Mouse (Mus musculus): Measurements from ENCODE around the gene Arid1a.

- TF ChIP-seq CTCF (IDR thresholded peaks at IDR 0.05; ENCODE audit: low read depth, low read length) (no peak), POLR2A (IDR thresholded peaks at IDR 0.05; ENCODE audit: extremely low read depth, insufficient read depth, low read length) (no peak)
Observed at GRCm38 (mm10) chr4:133751521-133752448, 4.8 kb downstream of the Arid1a start.
